Mouse (Mus musculus) heart, embryonic 10.5 days (tissue): Measurements from ENCODE around the gene Zfp992. TPM values are rescaled to one million over a fixed set of nuclear protein-coding genes. Genes with fewer than 3 reads are reported as not detected.
"Not testable (repeated sequence)": the region's sequence is repeated elsewhere in the genome, so short reads cannot be mapped to it uniquely, and the experiment has no call there.

Experiments used
- DNase-seq: peaks from one replicate; pipeline ENCODE4 v3.0.0-alpha.2; 2017; ENCODE audit warnings: low spot score
- H3K27ac ChIP-seq: fragments of 300-500 bp; sonication (generic); 2 replicates; pipeline ENCODE4 v1.5.1; 2016; ENCODE audit warnings: mild to moderate bottlenecking
- H3K27me3 ChIP-seq: fragments of 300-500 bp; sonication (generic); 2 replicates; pipeline ENCODE4 v1.6.1; 2016; ENCODE audit warnings: mild to moderate bottlenecking; ENCODE audit not compliant: poor library complexity, insufficient read depth, severe bottlenecking
- H3K36me3 ChIP-seq: fragments of 300-500 bp; sonication (generic); 2 replicates; pipeline ENCODE4 v1.6.1; 2016; ENCODE audit warnings: mild to moderate bottlenecking, moderate library complexity
- H3K4me1 ChIP-seq: fragments of 300-500 bp; sonication (generic); 2 replicates; pipeline ENCODE4 v1.6.1; 2016; ENCODE audit warnings: mild to moderate bottlenecking
- H3K4me3 ChIP-seq: fragments of 300-500 bp; sonication (generic); 2 replicates; pipeline ENCODE4 v1.5.1; 2016; ENCODE audit warnings: mild to moderate bottlenecking, moderate library complexity
- H3K9me3 ChIP-seq: fragments of 300-500 bp; sonication (generic); 2 replicates; pipeline ENCODE4 v1.6.1; 2016; ENCODE audit warnings: mild to moderate bottlenecking, moderate library complexity
- WGBS: fragments of 180-500 bp; shearing (Covaris S2); methylation state at CpG from one replicate; pipeline ENCODE4 v1.1.7; 2016; 5-methylcytosine and 5-hydroxymethylcytosine counted together
- polyA plus RNA-seq: library from polyadenylated mRNA; unstranded; fragments of >200 nt; fragmentation: Nextera tagmentation; extraction: Ambion mirVana; gene quantifications from 2 replicates; pipeline ENCODE4 v1.2.1, GENCODE M21; 2016

Gene Zfp992
- polyA plus RNA-seq: 4.7 and 5.3 TPM in 2 replicates

- not testable (repeated sequence) for H3K4me3 ChIP-seq, H3K4me1 ChIP-seq, DNase-seq, H3K27ac ChIP-seq, H3K27me3 ChIP-seq
- WGBS: 89% methylated on average over 2 of the region's 2 CpGs
- peaks cover 21% of the 10 kb centered on the region for H3K36me3 ChIP-seq
- H3K9me3 ChIP-seq: peaks cover 24% of the 10 kb centered on the region
Observed at GRCm38 (mm10) chr4:146448950-146449349, at the start of gene Zfp992. TSS of gene Zfp992 (plus strand) at chr4:146449023.

GRCm38 (mm10) chr4:146429467-146429866, 19.4 kb upstream of the Zfp992 start:
- not testable (repeated sequence) for H3K27me3 ChIP-seq, DNase-seq, H3K9me3 ChIP-seq, H3K27ac ChIP-seq, H3K4me3 ChIP-seq, H3K4me1 ChIP-seq
- peaks cover 14% of the 10 kb centered on the region; the same call in 1 of the 2 replicates for H3K36me3 ChIP-seq
- 0% methylated on average over 1 of the region's 1 CpGs for WGBS

GRCm38 (mm10) chr4:146430876-146431275, 17.9 kb upstream of the Zfp992 start:
- WGBS: 63% methylated on average over 2 of the region's 2 CpGs
- H3K4me1 ChIP-seq, DNase-seq, H3K36me3 ChIP-seq, H3K27ac ChIP-seq, H3K4me3 ChIP-seq, H3K27me3 ChIP-seq: not testable (repeated sequence)
- peaks cover 13% of the 10 kb centered on the region; the same call in 1 of the 2 replicates for H3K9me3 ChIP-seq

- not testable (repeated sequence) for H3K27me3 ChIP-seq, H3K27ac ChIP-seq, H3K4me3 ChIP-seq, H3K36me3 ChIP-seq, H3K4me1 ChIP-seq
- DNase-seq: peak; percentile 51
- 85% methylated on average over 2 of the region's 2 CpGs for WGBS
- peaks cover 11% of the 10 kb centered on the region; the same call in 1 of the 2 replicates for H3K9me3 ChIP-seq
Observed at GRCm38 (mm10) chr4:146435539-146435938, 13.3 kb upstream of the Zfp992 start.

- not testable (repeated sequence) for H3K27ac ChIP-seq, H3K36me3 ChIP-seq, H3K27me3 ChIP-seq, H3K4me1 ChIP-seq, H3K4me3 ChIP-seq
- peaks cover 11% of the 10 kb centered on the region; the same call in 1 of the 2 replicates for H3K9me3 ChIP-seq
- 88% methylated on average over 1 of the region's 2 CpGs for WGBS
- DNase-seq: peak; percentile 65
Observed at GRCm38 (mm10) chr4:146437256-146437655, 11.6 kb upstream of the Zfp992 start.

GRCm38 (mm10) chr4:146444345-146444744, 4.5 kb upstream of the Zfp992 start:
- not testable (repeated sequence) for H3K27ac ChIP-seq, H3K27me3 ChIP-seq, H3K4me1 ChIP-seq, H3K4me3 ChIP-seq
- peak; percentile 55 for DNase-seq
- Histone ChIP-seq H3K36me3 (peaks cover 16% of the 10 kb centered on the region), H3K9me3 (peaks cover 17% of the 10 kb centered on the region)

- Histone ChIP-seq H3K36me3 (peaks cover 16% of the 10 kb centered on the region), H3K9me3 (peaks cover 17% of the 10 kb centered on the region)
- H3K4me1 ChIP-seq, H3K27ac ChIP-seq, H3K4me3 ChIP-seq, H3K27me3 ChIP-seq: not testable (repeated sequence)
- peak; percentile 38 for DNase-seq
Observed at GRCm38 (mm10) chr4:146445121-146445520, 3.7 kb upstream of the Zfp992 start.

- DNase-seq: peak; percentile 57
- not testable (repeated sequence) for H3K27me3 ChIP-seq, H3K4me1 ChIP-seq, H3K27ac ChIP-seq, H3K4me3 ChIP-seq
- Histone ChIP-seq H3K9me3 (peaks cover 17% of the 10 kb centered on the region), H3K36me3 (peaks cover 16% of the 10 kb centered on the region)
- WGBS: 79% methylated on average over 4 of the region's 4 CpGs
Observed at GRCm38 (mm10) chr4:146446135-146446534, 2.7 kb upstream of the Zfp992 start.

- H3K4me1 ChIP-seq, H3K4me3 ChIP-seq, H3K27me3 ChIP-seq, H3K27ac ChIP-seq: not testable (repeated sequence)
- peaks cover 16% of the 10 kb centered on the region for H3K36me3 ChIP-seq
- H3K9me3 ChIP-seq: peaks cover 17% of the 10 kb centered on the region
- DNase-seq: peak; percentile 39
- 87% methylated on average over 2 of the region's 2 CpGs for WGBS
Observed at GRCm38 (mm10) chr4:146447016-146447415, 1.8 kb upstream of the Zfp992 start.

- WGBS: 83% methylated on average over 5 of the region's 5 CpGs
- H3K4me1 ChIP-seq: not testable (repeated sequence)
Observed at GRCm38 (mm10) chr4:146449711-146450110, 888 bp downstream of the Zfp992 start.

GRCm38 (mm10) chr4:146452576-146452975, 3.8 kb downstream of the Zfp992 start:
- not testable (repeated sequence) for H3K4me1 ChIP-seq, H3K4me3 ChIP-seq, H3K27ac ChIP-seq, H3K27me3 ChIP-seq
- 86% methylated on average over 2 of the region's 2 CpGs for WGBS
- Histone ChIP-seq H3K36me3 (peaks cover 15% of the 10 kb centered on the region), H3K9me3 (peaks cover 46% of the 10 kb centered on the region)
- DNase-seq: peak; percentile 74

More at GRCm38 (mm10) chr4:146449711-146450110, 888 bp downstream of the Zfp992 start:
- not testable (repeated sequence) for H3K27ac ChIP-seq, H3K4me3 ChIP-seq, H3K27me3 ChIP-seq
- Histone ChIP-seq H3K9me3 (peaks cover 26% of the 10 kb centered on the region), H3K36me3 (peaks cover 21% of the 10 kb centered on the region)
- peak; percentile 72 for DNase-seq

GRCm38 (mm10) chr4:146454170-146454569, 5.3 kb downstream of the Zfp992 start:
- not testable (repeated sequence) for H3K4me3 ChIP-seq, H3K27ac ChIP-seq, H3K4me1 ChIP-seq, H3K36me3 ChIP-seq, H3K27me3 ChIP-seq
- WGBS: 73% methylated on average over 1 of the region's 1 CpGs
- DNase-seq: peak; percentile 71
- H3K9me3 ChIP-seq: peaks cover 52% of the 10 kb centered on the region

GRCm38 (mm10) chr4:146454896-146455295, 6.1 kb downstream of the Zfp992 start:
- peak; percentile 28 for DNase-seq
- Histone ChIP-seq H3K9me3 (peaks cover 55% of the 10 kb centered on the region), H3K36me3 (peaks cover 7% of the 10 kb centered on the region; the same call in 1 of the 2 replicates)

GRCm38 (mm10) chr4:146455321-146455721, 6.5 kb downstream of the Zfp992 start:
- DNase-seq: peak; percentile 84
- H3K9me3 ChIP-seq: peaks cover 56% of the 10 kb centered on the region

More at GRCm38 (mm10) chr4:146454896-146455295, 6.1 kb downstream of the Zfp992 start:
- H3K27ac ChIP-seq: no peak overlapping the region
- no peaks in the 10 kb centered on the region for H3K27me3 ChIP-seq
- no peak overlapping the region for H3K4me3 ChIP-seq
- 46% methylated on average over 2 of the region's 2 CpGs for WGBS
- H3K4me1 ChIP-seq: no peaks in the 10 kb centered on the region

More at GRCm38 (mm10) chr4:146455321-146455721, 6.5 kb downstream of the Zfp992 start:
- Histone ChIP-seq H3K27ac (no peak overlapping the region), H3K4me3 (no peak overlapping the region), H3K27me3 (no peaks in the 10 kb centered on the region), H3K4me1 (no peaks in the 10 kb centered on the region), H3K36me3 (peaks cover 7% of the 10 kb centered on the region; the same call in 1 of the 2 replicates)
- WGBS: 92% methylated on average over 7 of the region's 7 CpGs
